Comparison of ENCODE assay signal across 13 mouse cellular contexts in the genomic region with DNA sequence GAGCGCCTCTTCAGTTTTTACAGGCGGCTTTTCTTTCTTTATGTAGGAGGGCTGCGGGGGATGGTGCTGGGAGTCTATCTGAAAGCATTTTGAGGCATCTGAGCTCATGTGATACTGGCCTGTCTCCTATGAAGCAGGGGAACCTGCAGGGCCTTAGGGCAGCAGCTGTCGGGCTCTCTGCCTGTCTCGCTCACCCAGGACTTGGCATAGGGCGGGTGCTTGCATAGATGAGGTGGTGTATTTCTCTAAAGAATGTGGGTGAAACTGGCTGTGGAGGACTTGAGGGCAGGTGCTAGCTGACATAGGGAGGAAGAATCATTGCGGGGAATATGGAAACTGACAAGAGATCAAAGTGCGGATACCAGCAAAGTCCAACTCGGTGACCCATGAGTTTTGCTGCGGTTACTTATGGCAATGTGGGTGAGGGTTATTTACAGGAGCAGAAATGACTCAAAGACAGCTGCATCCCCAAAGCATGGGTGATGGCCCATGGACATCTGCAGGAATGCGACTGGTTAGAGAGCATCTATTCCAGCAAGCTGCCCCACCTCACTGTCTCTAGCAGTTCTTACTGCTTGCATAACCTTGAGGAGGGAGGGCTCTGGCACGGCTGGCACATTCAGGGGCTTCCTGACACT. TPM values are rescaled to one million over a fixed set of nuclear protein-coding genes. Genes with fewer than 3 reads are reported as not detected.
A peak's percentile ranks its signal among the peaks of the same experiment; 100 is the strongest.
DNase-seq lines count a peak whose midpoint lies in the region; ATAC-seq and TF ChIP-seq lines count a peak whose summit lies in the region.
"Had no signal": no experiment of that assay in that cellular context is flagged by ENCODE, and none has a peak within 500 bp of the region (broad histone marks: within the 10 kb centered on the region; RNA-seq: fewer than 3 reads in every experiment).

No protein-coding gene starts in this region.

- TF ChIP-seq CTCF in left cerebral cortex, adult 2 months (IDR thresholded peaks at IDR 0.05) = no peak

- intact Hi-C loops in left cerebral cortex, adult 2 months (cut with DNase I) = no loop called here

- no peak overlapping the region for H3K27ac ChIP-seq in hindbrain, embryonic 13.5 days
- H3K27ac ChIP-seq in hindbrain, embryonic 11.5 days (ENCODE audit: low read depth, low read length) = no peak overlapping the region
- H3K27ac ChIP-seq in left cerebral cortex, adult 2 months = peak overlapping the region; percentile 76
- H3K27ac ChIP-seq: embryonic facial prominence, embryonic 13.5 days; lung, embryonic 15.5 days had no signal

- H3K27me3 ChIP-seq in hindbrain, embryonic 13.5 days = no peaks in the 10 kb centered on the region
- no peaks in the 10 kb centered on the region for H3K27me3 ChIP-seq in hindbrain, embryonic 11.5 days (ENCODE audit: control insufficient read depth, insufficient read depth, low read length)
- H3K27me3 ChIP-seq: CH12.LX had no signal

- H3K9ac ChIP-seq in hindbrain, embryonic 13.5 days = peak overlapping the region; percentile 49
- no peak overlapping the region for H3K9ac ChIP-seq in hindbrain, embryonic 11.5 days (ENCODE audit: low read depth, low read length)
- H3K9ac ChIP-seq: embryonic facial prominence, embryonic 13.5 days; lung, embryonic 15.5 days had no signal

- DNase-seq in hindbrain, embryonic 11.5 days (ENCODE audit: low spot score) = no peak
- peak; percentile 29 for DNase-seq in testis, postnatal 14 days (ENCODE audit: low spot score)
- DNase-seq in testis, postnatal 10 days (ENCODE audit: low spot score) = no peak
- peak; percentile 46 to 62 for DNase-seq in left cerebral cortex, adult 2 months (ENCODE audit: extremely low spot score in 1 of 2, low spot score in 2 of 2)
- DNase-seq in embryo, embryonic 11 days = no peak
- no peak for DNase-seq in lung, postnatal 10 days
- no peak for DNase-seq in adrenal gland, postnatal 36 days

- no peak overlapping the region for H3K4me2 ChIP-seq in hindbrain, embryonic 13.5 days
- no peak overlapping the region for H3K4me2 ChIP-seq in hindbrain, embryonic 11.5 days (replicated peaks; ENCODE audit: low read depth, low read length)
- H3K4me2 ChIP-seq: embryonic facial prominence, embryonic 13.5 days; heart, embryonic 11.5 days; lung, embryonic 15.5 days had no signal

- H3K4me1 ChIP-seq in hindbrain, embryonic 13.5 days (replicated peaks) = peaks cover 21% of the 10 kb centered on the region
- no peaks in the 10 kb centered on the region for H3K4me1 ChIP-seq in hindbrain, embryonic 11.5 days (replicated peaks; ENCODE audit: control insufficient read depth, insufficient read depth, low read length)
- H3K4me1 ChIP-seq: embryonic facial prominence, embryonic 13.5 days; lung, embryonic 15.5 days had no signal

- no peak overlapping the region for H3K4me3 ChIP-seq in hindbrain, embryonic 13.5 days
- no peak overlapping the region for H3K4me3 ChIP-seq in hindbrain, embryonic 11.5 days (ENCODE audit: low read depth, low read length)
- no peak overlapping the region for H3K4me3 ChIP-seq in left cerebral cortex, adult 2 months
- H3K4me3 ChIP-seq: embryonic facial prominence, embryonic 13.5 days; lung, embryonic 15.5 days had no signal

- H3K36me3 ChIP-seq in hindbrain, embryonic 13.5 days = no peaks in the 10 kb centered on the region
- H3K36me3 ChIP-seq in hindbrain, embryonic 11.5 days (ENCODE audit: control insufficient read depth, insufficient read depth, low read length) = no peaks in the 10 kb centered on the region
- H3K36me3 ChIP-seq: embryonic facial prominence, embryonic 13.5 days; lung, embryonic 15.5 days had no signal

- 59% methylated on average over 12 of the region's 12 CpGs for WGBS in hindbrain, embryonic 13.5 days
- 61% methylated on average over 12 of the region's 12 CpGs for WGBS in hindbrain, embryonic 11.5 days

- H3K9me3 ChIP-seq in hindbrain, embryonic 13.5 days = no peaks in the 10 kb centered on the region
- no peaks in the 10 kb centered on the region for H3K9me3 ChIP-seq in hindbrain, embryonic 11.5 days (ENCODE audit: control insufficient read depth, low read length)
- H3K9me3 ChIP-seq: embryonic facial prominence, embryonic 13.5 days; lung, embryonic 15.5 days had no signal

- ATAC-seq in hindbrain, embryonic 13.5 days (ENCODE audit: low FRiP score) = no peak
- ATAC-seq in hindbrain, embryonic 11.5 days (ENCODE audit: low FRiP score) = no peak
- ATAC-seq: activated CD4-positive, CD25-positive, alpha-beta regulatory T cell, adult 4 months had no signal

RNA-seq across cellular contexts. Expression of a gene that starts 8.4 kb away (rescaled TPM):
- 1.5 and 1.6 TPM in 2 replicates for polyA plus RNA-seq in hindbrain, embryonic 13.5 days (2015; fragmentation: Nextera tagmentation; extraction: Ambion mirVana)
- polyA plus RNA-seq in hindbrain, embryonic 11.5 days (2014; fragmentation: Nextera tagmentation; extraction: Ambion mirVana) = 0.09 and 0.14 TPM in 2 replicates
- 10 to 100 TPM; 42.7 to 48.5 TPM for total RNA-seq in left cerebral cortex, adult 2 months (2021)
- under 1 TPM; 0.13 to 0.70 TPM for total RNA-seq in adrenal gland, postnatal 36 days (2021)
- total RNA-seq: CH12.LX had no signal
- polyA plus RNA-seq: embryonic facial prominence, embryonic 13.5 days; heart, embryonic 11.5 days; lung, embryonic 15.5 days had no signal

Comparison
In these comparisons a context has a peak if more than half of its experiments do, and no peak if none do; other contexts are left out.
1. DNase-seq: peak in testis, postnatal 14 days (single experiment) and left cerebral cortex, adult 2 months (2 of 2); none in hindbrain, embryonic 11.5 days (single experiment), testis, postnatal 10 days (single experiment), embryo, embryonic 11 days (single experiment), lung, postnatal 10 days (single experiment) and adrenal gland, postnatal 36 days (0 of 2).
2. RNA of a gene that starts 8.4 kb away (total RNA-seq): 42.7 to 48.5 TPM in left cerebral cortex, adult 2 months; 0.13 to 0.70 TPM in adrenal gland, postnatal 36 days; every median in the first group is over 10 times any median in the second.